In genomic region chr4:132409587-132410229, GRCm38 (mm10) we compare ENCODE assay signal across 30 mouse cellular contexts. TPM values are rescaled to one million over a fixed set of nuclear protein-coding genes. Genes with fewer than 3 reads are reported as not detected.
DNase-seq lines count a peak whose midpoint lies in the region; ATAC-seq and TF ChIP-seq lines count a peak whose summit lies in the region.
"Had no signal": no experiment of that assay in that cellular context is flagged by ENCODE, and none has a peak within 500 bp of the region (broad histone marks: within the 10 kb centered on the region; RNA-seq: fewer than 3 reads in every experiment).

No protein-coding gene starts in this region.

- no peak for ATAC-seq in liver, embryonic 12.5 days
- ATAC-seq in liver, postnatal 0 days: no peak
- no peak for ATAC-seq in intestine, embryonic 16.5 days
- ATAC-seq: forebrain, embryonic 13.5 days; midbrain, embryonic 15.5 days; Patski had no signal

- 80% methylated on average over 4 of the region's 4 CpGs for WGBS in liver, embryonic 12.5 days (ENCODE audit: insufficient replicate concordance)
- WGBS in liver, postnatal 0 days (ENCODE audit: insufficient replicate concordance): 75% methylated on average over 4 of the region's 4 CpGs
- WGBS in intestine, embryonic 16.5 days: 93% methylated on average over 4 of the region's 4 CpGs

- H3K27me3 ChIP-seq in liver, embryonic 12.5 days (replicated peaks): no peaks in the 10 kb centered on the region
- no peaks in the 10 kb centered on the region for H3K27me3 ChIP-seq in liver, postnatal 0 days (ENCODE audit: insufficient read depth, low read length)
- no peaks in the 10 kb centered on the region for H3K27me3 ChIP-seq in intestine, embryonic 16.5 days (replicated peaks; ENCODE audit: control insufficient read depth, insufficient read depth, low read length)
- H3K27me3 ChIP-seq: forebrain, embryonic 13.5 days; heart, embryonic 12.5 days; hindbrain, embryonic 13.5 days; kidney, embryonic 15.5 days; limb, embryonic 12.5 days; liver, embryonic 13.5 days; midbrain, embryonic 15.5 days; Patski had no signal

- peaks cover 24% of the 10 kb centered on the region for H3K36me3 ChIP-seq in liver, embryonic 12.5 days
- 0 out of 2 replicates have a peak, but pooled peaks cover 2% of the 10 kb centered on the region for H3K36me3 ChIP-seq in liver, postnatal 0 days (replicated peaks; ENCODE audit: insufficient read depth, low read length)
- H3K36me3 ChIP-seq in intestine, embryonic 16.5 days (ENCODE audit: control insufficient read depth, insufficient read depth, low read length): 0 out of 2 replicates have a peak, but pooled peaks cover 2% of the 10 kb centered on the region
- H3K36me3 ChIP-seq: midbrain, embryonic 15.5 days had no signal

- no peak for TF ChIP-seq EP300 in liver, postnatal 0 days (IDR thresholded peaks at IDR 0.05; ENCODE audit: low read depth)

- 0 out of 2 replicates have a peak overlapping the region, but pooled peaks have one; percentile 10 for H3K27ac ChIP-seq in liver, embryonic 12.5 days
- no peak overlapping the region for H3K27ac ChIP-seq in liver, postnatal 0 days (ENCODE audit: low read depth)
- H3K27ac ChIP-seq in intestine, embryonic 16.5 days (ENCODE audit: low read length): no peak overlapping the region
- H3K27ac ChIP-seq: forebrain, embryonic 13.5 days; hindbrain, embryonic 13.5 days; kidney, embryonic 15.5 days; limb, embryonic 12.5 days; liver, embryonic 13.5 days; midbrain, embryonic 10.5 days; midbrain, embryonic 15.5 days had no signal

- DNase-seq in liver, postnatal 0 days: no peak
- peak; percentile 30 for DNase-seq in CD4-positive, CD25-positive, alpha-beta regulatory T cell, adult 2 months (ENCODE audit: low read depth, low spot score)
- DNase-seq in induced T-regulatory cell, adult 2 months (ENCODE audit: low read depth): peak; percentile 81
- no peak for DNase-seq in adrenal gland, adult 8-10 months
- no peak for DNase-seq in left cerebral cortex, postnatal 36 days (ENCODE audit: low spot score in 2 of 2)
- DNase-seq: adrenal gland, postnatal 25 days; cerebellum, adult 2 months; cerebellum, postnatal 25 days; gastrocnemius, postnatal 25 days; heart, adult 11 months; heart, postnatal 4 days; kidney, adult 18-20 months; kidney, postnatal 25 days; liver, embryonic 13.5 days; lung, adult 2 months; lung, postnatal 10 days; right cerebral cortex, postnatal 25 days; thymus, adult 2 months; thymus, postnatal 36 days had no signal

- peaks cover 42% of the 10 kb centered on the region for H3K4me1 ChIP-seq in liver, embryonic 12.5 days
- H3K4me1 ChIP-seq in liver, postnatal 0 days (ENCODE audit: insufficient read depth): 0 out of 2 replicates have a peak, but pooled peaks cover 3% of the 10 kb centered on the region
- H3K4me1 ChIP-seq in intestine, embryonic 16.5 days (ENCODE audit: control insufficient read depth, insufficient read depth, low read length): 0 out of 2 replicates have a peak, but pooled peaks cover 1% of the 10 kb centered on the region
- H3K4me1 ChIP-seq: forebrain, embryonic 13.5 days; limb, embryonic 12.5 days; midbrain, embryonic 15.5 days had no signal

- no peak overlapping the region for H3K9ac ChIP-seq in liver, embryonic 12.5 days
- no peak overlapping the region for H3K9ac ChIP-seq in liver, postnatal 0 days (replicated peaks)
- H3K9ac ChIP-seq in intestine, embryonic 16.5 days (ENCODE audit: low read depth, low read length): no peak overlapping the region
- H3K9ac ChIP-seq: forebrain, embryonic 13.5 days; heart, embryonic 12.5 days; hindbrain, embryonic 13.5 days; kidney, embryonic 15.5 days; limb, embryonic 12.5 days; liver, embryonic 13.5 days; midbrain, embryonic 15.5 days had no signal

- no peak overlapping the region for H3K4me3 ChIP-seq in liver, embryonic 12.5 days
- no peak overlapping the region for H3K4me3 ChIP-seq in liver, postnatal 0 days (ENCODE audit: low read depth, low read length)
- H3K4me3 ChIP-seq in intestine, embryonic 16.5 days (ENCODE audit: low read length): no peak overlapping the region
- H3K4me3 ChIP-seq: forebrain, embryonic 13.5 days; heart, embryonic 12.5 days; hindbrain, embryonic 13.5 days; kidney, embryonic 15.5 days; limb, embryonic 12.5 days; liver, embryonic 13.5 days; midbrain, embryonic 10.5 days; midbrain, embryonic 15.5 days had no signal

- no peaks in the 10 kb centered on the region for H3K9me3 ChIP-seq in liver, embryonic 12.5 days (replicated peaks)
- no peaks in the 10 kb centered on the region for H3K9me3 ChIP-seq in liver, postnatal 0 days (ENCODE audit: low read length)
- no peaks in the 10 kb centered on the region for H3K9me3 ChIP-seq in intestine, embryonic 16.5 days (ENCODE audit: control insufficient read depth, low read length)
- H3K9me3 ChIP-seq: forebrain, embryonic 13.5 days; G1E; heart, embryonic 12.5 days; hindbrain, embryonic 13.5 days; kidney, embryonic 15.5 days; limb, embryonic 12.5 days; liver, embryonic 13.5 days; midbrain, embryonic 10.5 days; midbrain, embryonic 15.5 days had no signal

- H3K4me2 ChIP-seq in liver, embryonic 12.5 days: no peak overlapping the region
- no peak overlapping the region for H3K4me2 ChIP-seq in liver, postnatal 0 days (ENCODE audit: low read depth, low read length)
- no peak overlapping the region for H3K4me2 ChIP-seq in intestine, embryonic 16.5 days (ENCODE audit: low read depth, low read length)
- H3K4me2 ChIP-seq: forebrain, embryonic 13.5 days; heart, embryonic 12.5 days; hindbrain, embryonic 13.5 days; kidney, embryonic 15.5 days; limb, embryonic 12.5 days; liver, embryonic 13.5 days; midbrain, embryonic 15.5 days had no signal

- intact Hi-C loops in left cerebral cortex, postnatal 36 days (cut with DNase I): loop anchor here (5.0 to 10.0 kb wide), 3 partner anchors 57 to 115 kb away; partner anchors contain the start of genes Rcc1 and Sesn2

- TF ChIP-seq CTCF in liver, postnatal 0 days (IDR thresholded peaks at IDR 0.05; ENCODE audit: low read depth): no peak

RNA-seq across cellular contexts. Expression of gene Phactr4, which starts 12.6 kb away (rescaled TPM):
- polyA plus RNA-seq in liver, embryonic 12.5 days (2016; fragmentation: Nextera tagmentation; extraction: Ambion mirVana): 14.4 and 14.5 TPM in 2 replicates
- 6.2 and 7.7 TPM in 2 replicates for polyA plus RNA-seq in liver, postnatal 0 days (2015; fragmentation: Nextera tagmentation; extraction: Ambion mirVana)
- 15.9 and 17.2 TPM in 2 replicates for polyA plus RNA-seq in intestine, embryonic 16.5 days (2015; fragmentation: Nextera tagmentation; extraction: Ambion mirVana)
- total RNA-seq in adrenal gland, adult 8-10 months (2022): 10 to 100 TPM; 53.7 to 67.7 (median 58.6) TPM
- total RNA-seq in left cerebral cortex, postnatal 36 days (2021): 10 to 100 TPM; 12.7 to 13.4 TPM

RNA-seq across cellular contexts. Expression of gene Med18, which starts 54.0 kb away (rescaled TPM):
- polyA plus RNA-seq in liver, embryonic 12.5 days (2016; fragmentation: Nextera tagmentation; extraction: Ambion mirVana): 19.4 and 21.2 TPM in 2 replicates
- 8.0 and 10.1 TPM in 2 replicates for polyA plus RNA-seq in liver, postnatal 0 days (2015; fragmentation: Nextera tagmentation; extraction: Ambion mirVana)
- polyA plus RNA-seq in intestine, embryonic 16.5 days (2015; fragmentation: Nextera tagmentation; extraction: Ambion mirVana): 15.2 and 18.4 TPM in 2 replicates
- total RNA-seq in adrenal gland, adult 8-10 months (2022): 10 to 100 TPM in 1 of 4 experiments, 1 to 10 TPM in 3; 7.7 to 11.0 (median 9.6) TPM
- 1 to 10 TPM; 8.8 to 9.6 TPM for total RNA-seq in left cerebral cortex, postnatal 36 days (2021)

RNA-seq across cellular contexts. Expression of gene Rcc1, which starts 56.3 kb away (rescaled TPM):
- 91.9 and 102 TPM in 2 replicates for polyA plus RNA-seq in liver, embryonic 12.5 days (2016; fragmentation: Nextera tagmentation; extraction: Ambion mirVana)
- 21.3 and 25.6 TPM in 2 replicates for polyA plus RNA-seq in liver, postnatal 0 days (2015; fragmentation: Nextera tagmentation; extraction: Ambion mirVana)
- polyA plus RNA-seq in intestine, embryonic 16.5 days (2015; fragmentation: Nextera tagmentation; extraction: Ambion mirVana): 82.2 and 90.6 TPM in 2 replicates
- 10 to 100 TPM; 12.7 to 18.0 (median 15.7) TPM for total RNA-seq in adrenal gland, adult 8-10 months (2022)
- 10 to 100 TPM in 1 of 2 experiments, 1 to 10 TPM in 1; 9.7 to 12.3 TPM for total RNA-seq in left cerebral cortex, postnatal 36 days (2021)

Comparison
In these comparisons a context has a peak if more than half of its experiments do, and no peak if none do; other contexts are left out.
1. DNase-seq: peak in CD4-positive, CD25-positive, alpha-beta regulatory T cell, adult 2 months (single experiment) and induced T-regulatory cell, adult 2 months (single experiment); none in liver, postnatal 0 days (single experiment), adrenal gland, adult 8-10 months (single experiment) and left cerebral cortex, postnatal 36 days (0 of 2).